Mouse (Mus musculus): Measurements from ENCODE around the gene Krcc1.

DNA sequence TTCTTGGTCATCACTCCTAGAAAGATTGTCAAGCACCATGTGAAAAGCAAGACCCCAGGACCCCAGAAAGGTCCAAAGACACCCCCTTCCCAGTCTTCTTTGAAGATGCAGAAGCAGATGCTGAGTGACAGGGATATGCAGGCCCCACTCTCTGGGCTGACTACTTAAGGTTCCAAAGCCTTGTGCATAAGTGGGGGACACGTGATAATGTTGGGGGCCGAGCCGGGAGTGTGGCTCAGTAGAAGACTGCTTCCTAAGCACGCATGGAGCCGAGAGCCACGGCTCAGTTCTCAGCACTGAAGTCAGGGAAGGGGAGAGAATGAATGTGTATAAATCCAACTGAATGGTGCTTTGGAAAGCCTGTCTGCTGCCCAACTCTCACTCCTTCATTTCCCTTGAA lies 44.9 kb upstream of the Krcc1 start:
- TF ChIP-seq ZC3H11A (IDR thresholded peaks at IDR 0.05; ENCODE audit: low read depth, low read length): no peak
- TF ChIP-seq CTCF (conservative IDR thresholded peaks at IDR 0.05 in 1 of 2, IDR thresholded peaks at IDR 0.05 in 1 of 2; ENCODE audit: low read depth in 2 of 2, low read length in 2 of 2): no peak
- no peak for TF ChIP-seq POLR2A (IDR thresholded peaks at IDR 0.05; ENCODE audit: low read depth, low read length)
- no peak for TF ChIP-seq JUN (IDR thresholded peaks at IDR 0.05; ENCODE audit: insufficient read depth, low read depth, low read length)
- TF ChIP-seq POLR2AphosphoS2 (IDR thresholded peaks at IDR 0.05; ENCODE audit: low read depth, low read length): no peak
- TF ChIP-seq EP300 (IDR thresholded peaks at IDR 0.05; ENCODE audit: low read length): no peak

All from CH12.LX (cell line).